Comparison of ENCODE assay signal across 8 mouse cellular contexts in genomic region chr17:70852686-70853386, GRCm38 (mm10). TPM values are rescaled to one million over a fixed set of nuclear protein-coding genes. Genes with fewer than 3 reads are reported as not detected.
DNase-seq lines count a peak whose midpoint lies in the region; ATAC-seq and TF ChIP-seq lines count a peak whose summit lies in the region.

No protein-coding gene starts in this region.

- no peaks in the 10 kb centered on the region for H3K9me3 ChIP-seq in intestine, postnatal 0 days (ENCODE audit: control insufficient read depth)
- H3K9me3 ChIP-seq in limb, embryonic 15.5 days, result no peaks in the 10 kb centered on the region
- no peaks in the 10 kb centered on the region for H3K9me3 ChIP-seq in midbrain, embryonic 15.5 days

- ATAC-seq in common myeloid progenitor, adult 5-6 weeks (replicated peaks; ENCODE audit: low read depth, poor library complexity, severe bottlenecking), result peak; percentile 30
- peak; percentile 29 for ATAC-seq in granulocyte monocyte progenitor cell, adult 5-6 weeks (replicated peaks; ENCODE audit: poor library complexity, severe bottlenecking)
- peak; percentile 50 for ATAC-seq in intestine, postnatal 0 days
- peak; percentile 62 for ATAC-seq in limb, embryonic 15.5 days (ENCODE audit: insufficient number of reproducible peaks, low FRiP score, low TSS enrichment, low read depth)
- ATAC-seq in midbrain, embryonic 15.5 days (replicated peaks), result peak; percentile 69

- peak; percentile 64 for DNase-seq in layer of hippocampus, adult 11-12 months (ENCODE audit: low spot score)
- no peak for DNase-seq in layer of hippocampus, adult 9-10 months (ENCODE audit: low spot score)
- peak; percentile 71 for DNase-seq in splenic B cell, adult 2 months (ENCODE audit: low read depth, low spot score)

- under 1% methylated on average over 51 of the region's 51 CpGs for WGBS in intestine, postnatal 0 days
- WGBS in limb, embryonic 15.5 days, result under 1% methylated on average over 51 of the region's 51 CpGs
- under 1% methylated on average over 48 of the region's 51 CpGs for WGBS in midbrain, embryonic 15.5 days

- peak overlapping the region; percentile 78 for H3K4me3 ChIP-seq in intestine, postnatal 0 days (ENCODE audit: low read depth, low read length)
- H3K4me3 ChIP-seq in limb, embryonic 15.5 days, result peak overlapping the region; percentile 73
- H3K4me3 ChIP-seq in midbrain, embryonic 15.5 days, result peak overlapping the region; percentile 51

- H3K27ac ChIP-seq in intestine, postnatal 0 days (ENCODE audit: low read depth, low read length), result peak overlapping the region; percentile 96
- peak overlapping the region; percentile 97 for H3K27ac ChIP-seq in limb, embryonic 15.5 days
- peak overlapping the region; percentile 80 for H3K27ac ChIP-seq in midbrain, embryonic 15.5 days

- H3K4me2 ChIP-seq in intestine, postnatal 0 days (replicated peaks; ENCODE audit: low read depth), result peak overlapping the region; percentile 94
- H3K4me2 ChIP-seq in limb, embryonic 15.5 days, result peak overlapping the region; percentile 96
- H3K4me2 ChIP-seq in midbrain, embryonic 15.5 days, result peak overlapping the region; percentile 90

- H3K36me3 ChIP-seq in intestine, postnatal 0 days (ENCODE audit: control insufficient read depth, insufficient read depth), result no peaks in the 10 kb centered on the region
- no peaks in the 10 kb centered on the region for H3K36me3 ChIP-seq in limb, embryonic 15.5 days
- no peaks in the 10 kb centered on the region for H3K36me3 ChIP-seq in midbrain, embryonic 15.5 days (replicated peaks)
- H3K36me3 ChIP-seq in splenic B cell, adult 2 months (ENCODE audit: control insufficient read depth, insufficient read depth, low read length, poor library complexity, severe bottlenecking), result no peaks in the 10 kb centered on the region

- peak overlapping the region; percentile 70 for H3K9ac ChIP-seq in intestine, postnatal 0 days (ENCODE audit: low read depth, low read length)
- peak overlapping the region; percentile 60 for H3K9ac ChIP-seq in limb, embryonic 15.5 days
- H3K9ac ChIP-seq in midbrain, embryonic 15.5 days, result peak overlapping the region; percentile 56

- peak; percentile 15; the same call in 1 of the 2 replicates for TF ChIP-seq CTCF in intestine, postnatal 0 days (IDR thresholded peaks at IDR 0.05; ENCODE audit: low read depth)

- H3K4me1 ChIP-seq in intestine, postnatal 0 days (replicated peaks; ENCODE audit: control insufficient read depth, insufficient read depth, low read length), result no peaks in the 10 kb centered on the region; the same call in 1 of the 2 replicates
- peaks cover 6% of the 10 kb centered on the region for H3K4me1 ChIP-seq in limb, embryonic 15.5 days
- H3K4me1 ChIP-seq in midbrain, embryonic 15.5 days, result peaks cover 57% of the 10 kb centered on the region

- no peaks in the 10 kb centered on the region for H3K27me3 ChIP-seq in intestine, postnatal 0 days (replicated peaks; ENCODE audit: control insufficient read depth, insufficient read depth, low read length)
- H3K27me3 ChIP-seq in limb, embryonic 15.5 days, result no peaks in the 10 kb centered on the region
- H3K27me3 ChIP-seq in midbrain, embryonic 15.5 days (replicated peaks), result peaks cover 24% of the 10 kb centered on the region
- no peaks in the 10 kb centered on the region for H3K27me3 ChIP-seq in splenic B cell, adult 2 months (ENCODE audit: control insufficient read depth, insufficient read depth, low read length, poor library complexity, severe bottlenecking)

RNA-seq across cellular contexts. Expression of gene Tgif1, which starts 0.5 kb away (rescaled TPM):
- total RNA-seq in common myeloid progenitor, adult 5-6 weeks (2017), result 40.0 and 57.5 TPM in 2 replicates
- 80.0 and 87.9 TPM in 2 replicates for total RNA-seq in granulocyte monocyte progenitor cell, adult 5-6 weeks (2014; fragmentation: Nextera tagmentation)
- 33.9 and 48.5 TPM in 2 replicates for total RNA-seq in granulocyte monocyte progenitor cell, adult 5-6 weeks (2017)
- polyA plus RNA-seq in intestine, postnatal 0 days (2015; fragmentation: Nextera tagmentation; extraction: Ambion mirVana), result 20.0 and 24.5 TPM in 2 replicates
- polyA plus RNA-seq in limb, embryonic 15.5 days (2015; fragmentation: Nextera tagmentation; extraction: Ambion mirVana), result 60.4 and 64.6 TPM in 2 replicates
- 11.4 and 11.5 TPM in 2 replicates for polyA plus RNA-seq in midbrain, embryonic 15.5 days (2015; fragmentation: Nextera tagmentation; extraction: Ambion mirVana)
